Mouse (Mus musculus): Measurements from ENCODE around the gene Ccl11. TPM values are rescaled to one million over a fixed set of nuclear protein-coding genes. Genes with fewer than 3 reads are reported as not detected.

The Ccl11 gene
- total and polyA plus RNA-seq, 3 experiments: 1.7 to 5.9 (median 3.6) TPM

GRCm38 (mm10) chr11:82032136-82032535 is 25.5 kb upstream of the Ccl11 start:
- Histone ChIP-seq H3K4me3 (no peak overlapping the region), H3K9ac (ENCODE audit: low read depth, low read length) (no peak overlapping the region), H3K36me3 (ENCODE audit: control insufficient read depth, insufficient read depth, low read length) (no peaks in the 10 kb centered on the region), H3K4me1 (ENCODE audit: control insufficient read depth, insufficient read depth, low read length) (peaks cover 15% of the 10 kb centered on the region), H3K79me2 (replicated peaks; ENCODE audit: control insufficient read depth, insufficient read depth, low read length) (no peaks in the 10 kb centered on the region), H3K27ac (peak overlapping the region; percentile 53), H3K27me3 (ENCODE audit: control insufficient read depth, insufficient read depth, low read length) (no peaks in the 10 kb centered on the region; the same call in 1 of the 2 replicates)
- no peak for DNase-seq
- intact Hi-C loops (cut with DNase I): loop anchor here (2.0 kb wide), 1 partner anchor 15 kb away; no protein-coding TSS in a partner anchor
- TF ChIP-seq CTCF (IDR thresholded peaks at IDR 0.05) (no peak), EP300 (IDR thresholded peaks at IDR 0.05; ENCODE audit: insufficient read depth, low read depth, low read length) (no peak), POLR2A (IDR thresholded peaks at IDR 0.05; ENCODE audit: insufficient read depth, low read depth, low read length) (no peak)

- no peaks in the 10 kb centered on the region for H3K79me2 ChIP-seq (replicated peaks; ENCODE audit: control insufficient read depth, insufficient read depth, low read length)
- H3K27me3 ChIP-seq (ENCODE audit: control insufficient read depth, insufficient read depth, low read length): no peaks in the 10 kb centered on the region; the same call in 1 of the 2 replicates
- 0 out of 2 replicates have a peak, but pooled peaks have one; percentile 31 for TF ChIP-seq EP300 (IDR thresholded peaks at IDR 0.05; ENCODE audit: insufficient read depth, low read depth, low read length)
- no peak for TF ChIP-seq CTCF (IDR thresholded peaks at IDR 0.05)
- WGBS: 14% methylated on average over 8 of the region's 8 CpGs
- H3K27ac ChIP-seq: peak overlapping the region; percentile 53
- H3K9ac ChIP-seq (ENCODE audit: low read depth, low read length): no peak overlapping the region
- peaks cover 15% of the 10 kb centered on the region for H3K4me1 ChIP-seq (ENCODE audit: control insufficient read depth, insufficient read depth, low read length)
- intact Hi-C loops (cut with DNase I): loop anchor here (2.0 kb wide), 1 partner anchor 16 kb away; no protein-coding TSS in a partner anchor
- no peaks in the 10 kb centered on the region for H3K36me3 ChIP-seq (ENCODE audit: control insufficient read depth, insufficient read depth, low read length)
- H3K4me3 ChIP-seq: no peak overlapping the region
- peak; percentile 80 to 88 for DNase-seq
Measured at GRCm38 (mm10) chr11:82032678-82033344, 24.8 kb upstream of the Ccl11 start.

- no peak overlapping the region for H3K27ac ChIP-seq
- TF ChIP-seq EP300 (IDR thresholded peaks at IDR 0.05; ENCODE audit: insufficient read depth, low read depth, low read length): no peak
- TF ChIP-seq CTCF (IDR thresholded peaks at IDR 0.05): no peak
- TF ChIP-seq POLR2A (IDR thresholded peaks at IDR 0.05; ENCODE audit: insufficient read depth, low read depth, low read length): no peak
- WGBS: 83% methylated on average over 7 of the region's 7 CpGs
Measured at GRCm38 (mm10) chr11:82034446-82034845, 23.2 kb upstream of the Ccl11 start.

GRCm38 (mm10) chr11:82035356-82035755 is 22.3 kb upstream of the Ccl11 start, which contains the start of gene Ccl2:
Gene Ccl2 (plus strand): TSS chr11:82035571.
- peak; percentile 75 to 85 for DNase-seq
- Histone ChIP-seq H3K4me1 (ENCODE audit: control insufficient read depth, insufficient read depth, low read length) (peaks cover 17% of the 10 kb centered on the region), H3K27me3 (ENCODE audit: control insufficient read depth, insufficient read depth, low read length) (no peaks in the 10 kb centered on the region; the same call in 1 of the 2 replicates), H3K4me3 (no peak within 1 kb of the TSS), H3K27ac (no peak within 1 kb of the TSS; the same call in 1 of the 2 replicates), H3K9ac (ENCODE audit: low read depth, low read length) (no peak within 1 kb of the TSS), H3K79me2 (replicated peaks; ENCODE audit: control insufficient read depth, insufficient read depth, low read length) (no peaks in the 10 kb centered on the region), H3K36me3 (ENCODE audit: control insufficient read depth, insufficient read depth, low read length) (no peaks in the 10 kb centered on the region)
- 8% methylated on average over 5 of the region's 5 CpGs for WGBS
- intact Hi-C loops (cut with DNase I): no loop called here
- no peak for TF ChIP-seq EP300 (IDR thresholded peaks at IDR 0.05; ENCODE audit: insufficient read depth, low read depth, low read length)
- peak; percentile 48; the same call in 1 of the 2 replicates for TF ChIP-seq POLR2A (IDR thresholded peaks at IDR 0.05; ENCODE audit: insufficient read depth, low read depth, low read length)

More at GRCm38 (mm10) chr11:82034446-82034845, 23.2 kb upstream of the Ccl11 start:
- Histone ChIP-seq H3K9ac (ENCODE audit: low read depth, low read length) (no peak overlapping the region), H3K27me3 (ENCODE audit: control insufficient read depth, insufficient read depth, low read length) (no peaks in the 10 kb centered on the region; the same call in 1 of the 2 replicates), H3K4me3 (no peak overlapping the region), H3K4me1 (ENCODE audit: control insufficient read depth, insufficient read depth, low read length) (peaks cover 17% of the 10 kb centered on the region), H3K36me3 (ENCODE audit: control insufficient read depth, insufficient read depth, low read length) (no peaks in the 10 kb centered on the region), H3K79me2 (replicated peaks; ENCODE audit: control insufficient read depth, insufficient read depth, low read length) (no peaks in the 10 kb centered on the region)
- no peak for DNase-seq
- intact Hi-C loops (cut with DNase I): no loop called here

GRCm38 (mm10) chr11:82035857-82036256 is 21.8 kb upstream of the Ccl11 start:
- no peak overlapping the region for H3K9ac ChIP-seq (ENCODE audit: low read depth, low read length)
- H3K27ac ChIP-seq: no peak overlapping the region
- 58% methylated on average over 2 of the region's 2 CpGs for WGBS
- peaks cover 17% of the 10 kb centered on the region for H3K4me1 ChIP-seq (ENCODE audit: control insufficient read depth, insufficient read depth, low read length)
- H3K4me3 ChIP-seq: no peak overlapping the region
- no peaks in the 10 kb centered on the region for H3K36me3 ChIP-seq (ENCODE audit: control insufficient read depth, insufficient read depth, low read length)
- TF ChIP-seq POLR2A (IDR thresholded peaks at IDR 0.05; ENCODE audit: insufficient read depth, low read depth, low read length): no peak
- TF ChIP-seq EP300 (IDR thresholded peaks at IDR 0.05; ENCODE audit: insufficient read depth, low read depth, low read length): no peak
- TF ChIP-seq CTCF (IDR thresholded peaks at IDR 0.05): no peak
- DNase-seq: no peak
- intact Hi-C loops (cut with DNase I): no loop called here
- no peaks in the 10 kb centered on the region; the same call in 1 of the 2 replicates for H3K27me3 ChIP-seq (ENCODE audit: control insufficient read depth, insufficient read depth, low read length)
- no peaks in the 10 kb centered on the region for H3K79me2 ChIP-seq (replicated peaks; ENCODE audit: control insufficient read depth, insufficient read depth, low read length)

- H3K4me3 ChIP-seq: no peak within 1 kb of the TSS
- no peak within 1 kb of the TSS for H3K9ac ChIP-seq (ENCODE audit: low read depth, low read length)
- no peaks in the 10 kb centered on the region for H3K36me3 ChIP-seq (ENCODE audit: control insufficient read depth, insufficient read depth, low read length)
- H3K27ac ChIP-seq: no peak within 1 kb of the TSS
- 9% methylated on average over 2 of the region's 2 CpGs for WGBS
- no peak for DNase-seq
- H3K79me2 ChIP-seq (replicated peaks; ENCODE audit: control insufficient read depth, insufficient read depth, low read length): no peaks in the 10 kb centered on the region
- TF ChIP-seq EP300 (IDR thresholded peaks at IDR 0.05; ENCODE audit: insufficient read depth, low read depth, low read length) (no peak), POLR2A (IDR thresholded peaks at IDR 0.05; ENCODE audit: insufficient read depth, low read depth, low read length) (no peak), CTCF (IDR thresholded peaks at IDR 0.05) (peak; percentile 14; the same call in 1 of the 2 replicates)
- H3K4me1 ChIP-seq (ENCODE audit: control insufficient read depth, insufficient read depth, low read length): peaks cover 4% of the 10 kb centered on the region
- intact Hi-C loops (cut with DNase I): no loop called here
- H3K27me3 ChIP-seq (ENCODE audit: control insufficient read depth, insufficient read depth, low read length): no peaks in the 10 kb centered on the region
Measured at GRCm38 (mm10) chr11:82038535-82038934, 19.1 kb upstream of the Ccl11 start, which contains the start of gene Gm17268. Gene Gm17268 (minus strand): TSS chr11:82038562.
